In genomic region chr10:117673913-117674312, GRCm38 (mm10) we compare ENCODE assay signal across 28 mouse cellular contexts. TPM values are rescaled to one million over a fixed set of nuclear protein-coding genes. Genes with fewer than 3 reads are reported as not detected.
"Had no signal": no experiment of that assay in that cellular context is flagged by ENCODE, and none has a peak within 500 bp of the region (broad histone marks: within the 10 kb centered on the region; RNA-seq: fewer than 3 reads in every experiment).

No protein-coding gene starts in this region.

- DNase-seq: cerebellum, adult 8-10 months; cerebellum, adult 9-10 months; cerebellum, adult 9-11 months; cerebellum, postnatal 10 days; cerebellum, postnatal 14 days; cerebellum, postnatal 25 days; cerebellum, postnatal 36 days; embryo, embryonic 11 days; forebrain, postnatal 0 days; gastrocnemius, adult 2 months; gastrocnemius, postnatal 10 days; gastrocnemius, postnatal 14 days; gastrocnemius, postnatal 25 days; gastrocnemius, postnatal 36 days; heart, adult 11 months; heart, adult 18-20 months; heart, adult 2 months had no signal

- H3K27ac ChIP-seq: embryonic facial prominence, embryonic 10.5 days; embryonic facial prominence, embryonic 12.5 days; embryonic facial prominence, embryonic 13.5 days; embryonic facial prominence, embryonic 15.5 days; forebrain, embryonic 10.5 days; forebrain, embryonic 12.5 days; forebrain, embryonic 13.5 days; forebrain, embryonic 15.5 days; gastrocnemius, adult 2 months; heart, adult 2 months had no signal

- H3K36me3 ChIP-seq: embryonic facial prominence, embryonic 10.5 days; embryonic facial prominence, embryonic 12.5 days; embryonic facial prominence, embryonic 13.5 days; embryonic facial prominence, embryonic 15.5 days; forebrain, embryonic 10.5 days; forebrain, embryonic 12.5 days; forebrain, embryonic 15.5 days had no signal

- H3K9me3 ChIP-seq: embryonic facial prominence, embryonic 10.5 days; embryonic facial prominence, embryonic 12.5 days; embryonic facial prominence, embryonic 13.5 days; embryonic facial prominence, embryonic 15.5 days; forebrain, embryonic 10.5 days; forebrain, embryonic 12.5 days; forebrain, embryonic 13.5 days; forebrain, embryonic 15.5 days had no signal

- ATAC-seq: forebrain, embryonic 13.5 days; forebrain, embryonic 14.5 days; forebrain, embryonic 15.5 days; forebrain, embryonic 16.5 days; forebrain, postnatal 0 days had no signal

- H3K4me2 ChIP-seq: embryonic facial prominence, embryonic 12.5 days; embryonic facial prominence, embryonic 13.5 days; embryonic facial prominence, embryonic 15.5 days; forebrain, embryonic 12.5 days; forebrain, embryonic 13.5 days; forebrain, embryonic 15.5 days had no signal

- H3K9ac ChIP-seq: embryonic facial prominence, embryonic 12.5 days; embryonic facial prominence, embryonic 13.5 days; embryonic facial prominence, embryonic 15.5 days; forebrain, embryonic 12.5 days; forebrain, embryonic 13.5 days; forebrain, embryonic 15.5 days; forebrain, postnatal 0 days had no signal

- H3K27me3 ChIP-seq: embryonic facial prominence, embryonic 12.5 days; embryonic facial prominence, embryonic 13.5 days; embryonic facial prominence, embryonic 15.5 days; forebrain, embryonic 13.5 days; forebrain, embryonic 15.5 days had no signal

- H3K4me3 ChIP-seq: embryonic facial prominence, embryonic 10.5 days; embryonic facial prominence, embryonic 12.5 days; embryonic facial prominence, embryonic 13.5 days; embryonic facial prominence, embryonic 15.5 days; erythroblast, embryonic 14.5 days; forebrain, embryonic 10.5 days; forebrain, embryonic 12.5 days; forebrain, embryonic 13.5 days; forebrain, embryonic 15.5 days; gastrocnemius, adult 2 months; heart, adult 2 months had no signal

RNA-seq across cellular contexts. Expression of gene Cpm, which starts 44.6 kb away (rescaled TPM):
- polyA plus RNA-seq: erythroblast, embryonic 14.5 days had no signal
